Mouse (Mus musculus) E14TG2a.4 (cell line): ENCODE results near the gene A530032D15Rik.
"Not testable (repeated sequence)": the region's sequence is repeated elsewhere in the genome, so short reads cannot be mapped to it uniquely, and the experiment has no call there.

Experiments used
- CTCF ChIP-seq: conservative IDR thresholded peaks from 2 replicates; pipeline ENCODE4 v1.5.1; 2014; ENCODE audit warnings: low read length
- NANOG ChIP-seq: IDR thresholded peaks from 2 replicates; pipeline ENCODE4 v1.6.1; 2014; ENCODE audit warnings: borderline replicate concordance, low read length, mixed read lengths
- POU5F1 ChIP-seq: IDR thresholded peaks from 2 replicates; pipeline ENCODE4 v1.6.1; 2014; ENCODE audit warnings: low read length, borderline replicate concordance

DNA sequence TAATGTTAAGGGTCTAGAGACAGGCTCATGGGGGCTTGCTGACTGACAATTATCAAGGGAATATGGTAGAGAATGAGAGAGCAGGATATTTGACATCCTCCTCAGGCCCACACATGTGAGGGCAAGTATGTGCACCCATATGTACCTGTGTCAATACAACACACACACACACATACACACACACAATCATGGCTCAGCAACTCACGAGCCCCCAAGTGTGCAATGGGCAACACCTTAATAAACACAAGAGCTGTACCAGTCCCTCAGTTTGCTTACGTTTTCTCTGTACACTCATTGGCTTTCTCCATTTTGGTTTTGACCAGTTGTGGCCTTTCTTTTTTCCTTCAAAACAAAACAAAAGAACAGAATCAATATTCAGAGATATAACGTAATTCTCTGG is 24.9 kb downstream of the A530032D15Rik start:
- TF ChIP-seq CTCF, POU5F1, NANOG: not testable (repeated sequence)
